Mouse (Mus musculus) midbrain, embryonic 11.5 days (tissue): ENCODE measurements around the gene Ltbp1. TPM values are rescaled to one million over a fixed set of nuclear protein-coding genes. Genes with fewer than 3 reads are reported as not detected.

ENCODE experiments used
- ATAC-seq: fragments of 200-750 bp; cut with Nextera tagmentation; 2 replicates; pipeline ENCODE4 v1.8.0; 2017; ENCODE audit warnings: moderate TSS enrichment, moderate library complexity; ENCODE audit not compliant: low FRiP score
- DNase-seq: peaks from one replicate; pipeline ENCODE4 v3.0.0; 2015; ENCODE audit warnings: low spot score; ENCODE audit errors: missing footprints
- H3K27ac ChIP-seq: fragments of 300-500 bp; sonication (generic); 2 replicates; pipeline ENCODE4 v1.5.1; 2014; ENCODE audit warnings: low read depth, low read length
- H3K27me3 ChIP-seq: fragments of 300-500 bp; sonication (generic); 2 replicates; pipeline ENCODE4 v1.6.1; 2014; ENCODE audit warnings: mild to moderate bottlenecking, low read length, moderate library complexity, mixed read lengths; ENCODE audit not compliant: control insufficient read depth, insufficient read depth
- H3K36me3 ChIP-seq: fragments of 300-500 bp; sonication (generic); 2 replicates; pipeline ENCODE4 v1.6.1; 2014; ENCODE audit warnings: mild to moderate bottlenecking, low read length, moderate library complexity, mixed read lengths; ENCODE audit not compliant: control insufficient read depth, insufficient read depth
- H3K4me1 ChIP-seq: fragments of 300-500 bp; sonication (generic); 2 replicates; pipeline ENCODE4 v1.6.1; 2014; ENCODE audit warnings: low read length; ENCODE audit not compliant: control insufficient read depth, insufficient read depth
- H3K4me2 ChIP-seq: fragments of 300-500 bp; sonication (generic); 2 replicates; pipeline ENCODE4 v1.6.1; 2014; ENCODE audit warnings: mild to moderate bottlenecking, moderate library complexity
- H3K4me3 ChIP-seq: fragments of 300-500 bp; sonication (generic); 2 replicates; pipeline ENCODE4 v1.5.1; 2014; ENCODE audit warnings: low read depth, low read length
- H3K9ac ChIP-seq: fragments of 300-500 bp; sonication (generic); 2 replicates; pipeline ENCODE4 v1.6.1; 2014; ENCODE audit warnings: low read length
- H3K9me3 ChIP-seq: fragments of 300-500 bp; sonication (generic); 2 replicates; pipeline ENCODE4 v1.6.1; 2016; ENCODE audit warnings: low read length; ENCODE audit not compliant: control insufficient read depth
- WGBS: fragments of 180-500 bp; shearing (Covaris S2); extraction: QIAGEN DNeasy Blood & Tissue Kit; methylation state at CpG from one replicate; pipeline ENCODE4 v1.1.7; 2014; 5-methylcytosine and 5-hydroxymethylcytosine counted together
- polyA plus RNA-seq: library from polyadenylated mRNA; unstranded; fragments of >200 nt; fragmentation: Nextera tagmentation; extraction: Ambion mirVana; gene quantifications from 2 replicates; pipeline ENCODE4 v1.2.1, GENCODE M21; 2014

The Ltbp1 gene
- polyA plus RNA-seq, 1 experiment from 2014 or later, result 6.2 TPM

- ATAC-seq, result peak; percentile 45; the same call in 1 of the 2 replicates
- H3K9ac ChIP-seq, result no peak overlapping the region
- DNase-seq, result peak; percentile 87
Measured at GRCm38 (mm10) chr17:75067314-75067713, 61.9 kb downstream of the Ltbp1 start.

GRCm38 (mm10) chr17:75069232-75069631 lies 63.9 kb downstream of the Ltbp1 start:
- Histone ChIP-seq H3K27ac (no peak overlapping the region), H3K4me3 (no peak overlapping the region), H3K4me2 (no peak overlapping the region), H3K36me3 (no peaks in the 10 kb centered on the region), H3K9me3 (no peaks in the 10 kb centered on the region), H3K4me1 (peaks cover 6% of the 10 kb centered on the region), H3K9ac (no peak overlapping the region), H3K27me3 (peaks cover 11% of the 10 kb centered on the region; the same call in 1 of the 2 replicates)
- no peak for ATAC-seq
- DNase-seq, result no peak
- WGBS, result 91% methylated on average over 5 of the region's 5 CpGs

More at GRCm38 (mm10) chr17:75067314-75067713, 61.9 kb downstream of the Ltbp1 start:
- no peak overlapping the region for H3K27ac ChIP-seq
- H3K4me2 ChIP-seq, result peak overlapping the region; percentile 19; the same call in 1 of the 2 replicates
- 4% methylated on average over 8 of the region's 8 CpGs for WGBS
- no peaks in the 10 kb centered on the region for H3K9me3 ChIP-seq
- H3K4me1 ChIP-seq, result peaks cover 6% of the 10 kb centered on the region
- peaks cover 11% of the 10 kb centered on the region; the same call in 1 of the 2 replicates for H3K27me3 ChIP-seq
- H3K4me3 ChIP-seq, result no peak overlapping the region
- no peaks in the 10 kb centered on the region for H3K36me3 ChIP-seq

DNA sequence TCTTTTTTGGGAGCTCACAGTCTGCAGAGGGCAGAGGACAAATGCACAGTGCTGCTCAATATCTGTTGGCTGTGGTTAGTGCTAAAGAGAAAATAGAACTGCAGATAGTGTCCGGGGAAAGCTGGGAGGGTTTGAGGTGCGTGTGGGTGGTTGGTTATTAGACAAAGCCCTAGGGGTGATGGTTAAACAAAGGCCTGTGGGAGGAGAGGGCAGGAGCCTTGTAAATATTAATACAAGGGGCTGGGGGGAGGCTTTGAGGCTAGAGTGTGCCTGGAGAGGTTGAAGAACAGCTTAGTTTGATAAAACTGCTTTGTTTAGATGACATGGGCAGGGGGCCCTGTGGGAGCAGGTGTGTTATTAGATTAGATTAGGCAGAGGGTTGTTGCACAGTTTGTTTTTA lies 65.8 kb downstream of the Ltbp1 start:
- DNase-seq (no peak), ATAC-seq (no peak)
- Histone ChIP-seq H3K4me3 (no peak overlapping the region), H3K27ac (no peak overlapping the region), H3K4me2 (no peak overlapping the region), H3K27me3 (peaks cover 11% of the 10 kb centered on the region; the same call in 1 of the 2 replicates), H3K9ac (no peak overlapping the region), H3K4me1 (peaks cover 6% of the 10 kb centered on the region), H3K36me3 (no peaks in the 10 kb centered on the region), H3K9me3 (no peaks in the 10 kb centered on the region)
- WGBS, result 12% methylated on average over 2 of the region's 2 CpGs

GRCm38 (mm10) chr17:75071749-75072148 lies 66.4 kb downstream of the Ltbp1 start:
- Histone ChIP-seq H3K4me3 (no peak overlapping the region), H3K36me3 (no peaks in the 10 kb centered on the region), H3K27me3 (peaks cover 11% of the 10 kb centered on the region; the same call in 1 of the 2 replicates), H3K4me1 (peaks cover 6% of the 10 kb centered on the region), H3K4me2 (no peak overlapping the region), H3K9ac (no peak overlapping the region), H3K27ac (no peak overlapping the region), H3K9me3 (no peaks in the 10 kb centered on the region)
- DNase-seq (no peak), ATAC-seq (no peak)
- 81% methylated on average over 2 of the region's 2 CpGs for WGBS

- no peak overlapping the region for H3K27ac ChIP-seq
- no peaks in the 10 kb centered on the region for H3K36me3 ChIP-seq
- H3K9me3 ChIP-seq, result no peaks in the 10 kb centered on the region
- WGBS, result 73% methylated on average over 8 of the region's 8 CpGs
- peaks cover 8% of the 10 kb centered on the region; the same call in 1 of the 2 replicates for H3K27me3 ChIP-seq
- no peak overlapping the region for H3K9ac ChIP-seq
- no peak overlapping the region for H3K4me3 ChIP-seq
- no peak overlapping the region for H3K4me2 ChIP-seq
- peaks cover 4% of the 10 kb centered on the region; the same call in 1 of the 2 replicates for H3K4me1 ChIP-seq
- DNase-seq, result no peak
- no peak for ATAC-seq
Measured at GRCm38 (mm10) chr17:75073887-75074286, 68.5 kb downstream of the Ltbp1 start.

DNA sequence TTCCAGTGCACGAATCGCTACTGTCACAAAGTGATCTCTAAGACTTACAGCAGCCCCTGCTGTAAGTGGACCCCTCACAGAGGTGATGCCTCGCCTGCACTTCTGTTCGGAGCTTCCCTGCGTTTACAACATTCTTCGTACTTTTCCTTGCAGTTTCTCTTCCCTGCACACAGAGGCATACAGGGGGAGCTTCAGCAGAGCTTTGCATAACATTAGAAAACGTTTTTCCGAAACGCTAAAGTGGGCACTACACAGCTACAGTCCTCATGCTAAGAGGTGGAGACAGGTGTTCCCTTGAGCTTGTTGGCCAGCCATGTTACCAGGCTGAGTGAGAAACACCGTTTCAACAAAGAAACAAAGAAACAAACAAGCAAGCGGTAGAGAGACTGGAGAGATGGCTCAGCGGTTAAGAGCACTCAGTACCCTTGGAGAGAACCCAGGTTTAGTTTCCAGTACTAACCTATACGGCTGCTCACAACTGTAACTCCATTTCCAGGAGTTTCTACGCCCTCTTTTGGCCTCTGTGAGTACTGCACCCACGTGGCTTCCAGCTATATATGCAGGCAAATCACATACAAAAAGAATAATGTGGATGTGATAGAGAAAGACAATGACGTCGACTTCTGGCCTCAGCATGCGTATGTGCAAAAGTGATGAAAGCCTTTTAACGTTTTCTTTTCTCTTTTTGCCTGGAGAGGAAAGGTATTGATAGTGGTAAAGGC lies 69.8 kb downstream of the Ltbp1 start:
- Histone ChIP-seq H3K27me3 (no peaks in the 10 kb centered on the region), H3K4me2 (no peak overlapping the region), H3K4me3 (no peak overlapping the region), H3K36me3 (no peaks in the 10 kb centered on the region), H3K9ac (no peak overlapping the region), H3K27ac (no peak overlapping the region), H3K4me1 (peaks cover 4% of the 10 kb centered on the region; the same call in 1 of the 2 replicates), H3K9me3 (no peaks in the 10 kb centered on the region)
- ATAC-seq (no peak), DNase-seq (no peak)
- WGBS, result 68% methylated on average over 19 of the region's 19 CpGs

- H3K4me1 ChIP-seq, result 0 out of 2 replicates have a peak, but pooled peaks cover 4% of the 10 kb centered on the region
- no peak for DNase-seq
- no peak overlapping the region for H3K4me3 ChIP-seq
- H3K9ac ChIP-seq, result no peak overlapping the region
- no peak overlapping the region for H3K4me2 ChIP-seq
- no peak overlapping the region for H3K27ac ChIP-seq
- no peak for ATAC-seq
- WGBS, result 76% methylated on average over 2 of the region's 2 CpGs
- no peaks in the 10 kb centered on the region for H3K9me3 ChIP-seq
- H3K36me3 ChIP-seq, result no peaks in the 10 kb centered on the region
- H3K27me3 ChIP-seq, result no peaks in the 10 kb centered on the region
Measured at GRCm38 (mm10) chr17:75081401-75081800, 76.0 kb downstream of the Ltbp1 start.

DNA sequence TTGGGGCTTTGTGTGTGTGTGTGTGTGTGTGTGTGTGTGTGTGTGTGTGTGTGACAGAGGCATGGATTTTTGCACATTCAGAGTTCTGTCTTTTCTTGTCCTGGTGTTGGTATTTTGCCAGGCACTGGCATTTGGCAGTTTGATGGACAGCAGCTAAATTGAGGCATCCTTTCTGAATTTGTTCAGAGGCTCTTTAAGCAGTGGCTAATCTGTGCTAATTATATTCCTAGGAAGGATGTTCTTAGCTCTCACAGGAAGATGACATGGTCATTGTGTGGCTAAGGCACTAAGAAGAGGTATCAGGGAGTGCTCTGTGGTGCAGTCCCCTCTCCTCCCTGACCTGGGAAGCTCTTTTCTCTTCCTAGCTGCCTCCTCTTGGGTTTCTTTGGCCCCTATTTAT lies 77.1 kb downstream of the Ltbp1 start:
- no peak for DNase-seq
- Histone ChIP-seq H3K4me2 (no peak overlapping the region), H3K9ac (no peak overlapping the region), H3K4me3 (no peak overlapping the region), H3K27ac (no peak overlapping the region), H3K36me3 (no peaks in the 10 kb centered on the region), H3K27me3 (no peaks in the 10 kb centered on the region), H3K4me1 (0 out of 2 replicates have a peak, but pooled peaks cover 4% of the 10 kb centered on the region), H3K9me3 (no peaks in the 10 kb centered on the region)
- peak; percentile 58; the same call in 1 of the 2 replicates for ATAC-seq

DNA sequence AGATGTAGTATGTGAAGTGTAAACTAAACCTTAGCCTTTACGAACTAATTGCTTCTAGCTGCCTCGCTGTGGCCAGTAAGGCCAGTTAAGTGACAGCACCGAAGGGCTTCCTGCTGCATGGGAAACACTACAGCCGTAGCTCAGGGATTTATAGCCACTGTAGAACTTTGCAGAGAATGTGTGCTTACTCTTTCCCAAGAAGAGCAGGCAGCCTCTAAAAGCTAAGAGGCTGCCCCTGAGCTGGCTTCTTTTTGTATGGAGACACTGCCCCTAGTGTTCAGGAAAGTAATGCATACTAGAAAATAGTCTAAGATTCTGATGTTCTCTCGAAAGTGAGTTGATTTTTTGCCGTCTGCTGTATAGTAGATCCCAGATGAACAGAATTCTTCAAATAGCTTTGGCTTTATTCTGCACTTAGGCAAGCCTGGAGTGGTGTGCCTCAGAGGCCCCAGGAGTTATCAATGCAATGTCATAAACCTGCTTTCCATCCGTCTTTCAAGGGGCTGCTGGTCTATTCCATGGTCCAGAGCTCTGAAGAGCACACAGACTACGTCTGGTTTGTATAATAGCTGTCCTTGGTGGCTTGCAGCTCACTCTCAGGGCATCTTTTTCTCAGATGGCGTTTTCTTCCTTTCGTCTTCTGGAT lies 82.1 kb downstream of the Ltbp1 start:
- H3K4me1 ChIP-seq, result 0 out of 2 replicates have a peak, but pooled peaks cover 3% of the 10 kb centered on the region
- no peak overlapping the region for H3K27ac ChIP-seq
- DNase-seq, result peak; percentile 88
- 61% methylated on average over 10 of the region's 10 CpGs for WGBS
- no peaks in the 10 kb centered on the region for H3K9me3 ChIP-seq
- no peaks in the 10 kb centered on the region for H3K36me3 ChIP-seq
- ATAC-seq, result no peak
- H3K27me3 ChIP-seq, result no peaks in the 10 kb centered on the region
- no peak overlapping the region for H3K4me3 ChIP-seq
- H3K9ac ChIP-seq, result no peak overlapping the region
- H3K4me2 ChIP-seq, result no peak overlapping the region
